Mouse (Mus musculus) forebrain, embryonic 13.5 days (tissue): Measurements from ENCODE around the gene Mvd. TPM values are rescaled to one million over a fixed set of nuclear protein-coding genes. Genes with fewer than 3 reads are reported as not detected.
A peak's percentile ranks its signal among the peaks of the same experiment; 100 is the strongest.

Experiments
- ATAC-seq: fragments of 200-750 bp; cut with Nextera tagmentation; 2 replicates; pipeline ENCODE4 v1.8.0; 2017
- H3K27ac ChIP-seq: fragments of 300-500 bp; sonication (generic); 2 replicates; pipeline ENCODE4 v1.5.1; 2015; ENCODE audit warnings: inconsistent platforms, mild to moderate bottlenecking, moderate library complexity
- H3K27me3 ChIP-seq: fragments of 300-500 bp; sonication (generic); 2 replicates; pipeline ENCODE4 v1.6.1; 2015; ENCODE audit warnings: mild to moderate bottlenecking, inconsistent platforms
- H3K36me3 ChIP-seq: fragments of 300-500 bp; sonication (generic); 2 replicates; pipeline ENCODE4 v1.6.1; 2015; ENCODE audit warnings: mild to moderate bottlenecking, inconsistent platforms; ENCODE audit not compliant: poor library complexity, severe bottlenecking
- H3K4me1 ChIP-seq: fragments of 300-500 bp; sonication (generic); 2 replicates; pipeline ENCODE4 v1.6.1; 2015; ENCODE audit warnings: inconsistent platforms
- H3K4me2 ChIP-seq: fragments of 300-500 bp; sonication (generic); 2 replicates; pipeline ENCODE4 v1.6.1; 2015; ENCODE audit warnings: inconsistent platforms, mild to moderate bottlenecking, moderate library complexity
- H3K4me3 ChIP-seq: fragments of 300-500 bp; sonication (generic); 2 replicates; pipeline ENCODE4 v1.5.1; 2015; ENCODE audit warnings: mild to moderate bottlenecking, inconsistent platforms
- H3K9ac ChIP-seq: fragments of 300-500 bp; sonication (generic); 2 replicates; pipeline ENCODE4 v1.6.1; 2015; ENCODE audit warnings: mild to moderate bottlenecking, inconsistent platforms
- H3K9me3 ChIP-seq: fragments of 300-500 bp; sonication (generic); replicated peaks from 2 replicates; pipeline ENCODE4 v1.6.1; 2016; ENCODE audit warnings: inconsistent platforms
- WGBS: fragments of 180-500 bp; shearing (Covaris S2); methylation state at CpG from one replicate; pipeline ENCODE4 v1.1.7; 2015; 5-methylcytosine and 5-hydroxymethylcytosine counted together
- polyA plus RNA-seq: library from polyadenylated mRNA; unstranded; fragments of >200 nt; fragmentation: Nextera tagmentation; extraction: Ambion mirVana; gene quantifications from 2 replicates; pipeline ENCODE4 v1.2.1, GENCODE M21; 2015

Gene Mvd
- polyA plus RNA-seq, 1 experiment from 2014 or later = 38.3 TPM

- Histone ChIP-seq H3K9me3 (no peaks in the 10 kb centered on the region), H3K4me3 (no peak overlapping the region), H3K27ac (no peak overlapping the region), H3K27me3 (peaks cover 9% of the 10 kb centered on the region; the same call in 1 of the 2 replicates), H3K36me3 (no peaks in the 10 kb centered on the region), H3K4me2 (no peak overlapping the region), H3K9ac (no peak overlapping the region), H3K4me1 (no peaks in the 10 kb centered on the region)
- ATAC-seq = no peak
- WGBS = 82% methylated on average over 7 of the region's 7 CpGs
Observed at GRCm38 (mm10) chr8:122451161-122451703, 8.0 kb upstream of the Mvd start.

- H3K9ac ChIP-seq = no peak overlapping the region
- peak overlapping the region; percentile 98 for H3K27ac ChIP-seq
Observed at GRCm38 (mm10) chr8:122445203-122445602, 2.0 kb upstream of the Mvd start.

GRCm38 (mm10) chr8:122444058-122444748 is 981 bp upstream of the Mvd start:
- peaks cover 7% of the 10 kb centered on the region; the same call in 1 of the 2 replicates for H3K36me3 ChIP-seq
- WGBS = 8% methylated on average over 19 of the region's 19 CpGs
- no peaks in the 10 kb centered on the region for H3K27me3 ChIP-seq
- H3K9me3 ChIP-seq = no peaks in the 10 kb centered on the region
- H3K4me3 ChIP-seq = peak overlapping the region; percentile 69
- peak overlapping the region; percentile 83 for H3K9ac ChIP-seq
- ATAC-seq = peak; percentile 64
- H3K27ac ChIP-seq = peak overlapping the region; percentile 98
- H3K4me2 ChIP-seq = peak overlapping the region; percentile 95
- H3K4me1 ChIP-seq = peaks cover 25% of the 10 kb centered on the region

More at GRCm38 (mm10) chr8:122445203-122445602, 2.0 kb upstream of the Mvd start:
- 64% methylated on average over 3 of the region's 3 CpGs for WGBS
- H3K9me3 ChIP-seq = no peaks in the 10 kb centered on the region
- no peaks in the 10 kb centered on the region for H3K27me3 ChIP-seq
- peak overlapping the region; percentile 95; the same call in 1 of the 2 replicates for H3K4me2 ChIP-seq
- H3K36me3 ChIP-seq = no peaks in the 10 kb centered on the region
- no peak overlapping the region for H3K4me3 ChIP-seq
- ATAC-seq = no peak
- H3K4me1 ChIP-seq = peaks cover 25% of the 10 kb centered on the region

- peaks cover 20% of the 10 kb centered on the region for H3K36me3 ChIP-seq
- H3K27ac ChIP-seq = peak overlapping the region; percentile 83
- no peaks in the 10 kb centered on the region for H3K27me3 ChIP-seq
- H3K4me1 ChIP-seq = peaks cover 25% of the 10 kb centered on the region
- H3K9me3 ChIP-seq = no peaks in the 10 kb centered on the region
- peak overlapping the region; percentile 95 for H3K4me2 ChIP-seq
- peak overlapping the region; percentile 69 for H3K4me3 ChIP-seq
- WGBS = 0% methylated on average over 12 of the region's 12 CpGs
- peak overlapping the region; percentile 76 for H3K9ac ChIP-seq
- ATAC-seq = no peak
Observed at GRCm38 (mm10) chr8:122442781-122443180, 441 bp downstream of the Mvd start.

GRCm38 (mm10) chr8:122442356-122442755 is 866 bp downstream of the Mvd start:
- ATAC-seq = no peak
- Histone ChIP-seq H3K36me3 (peaks cover 25% of the 10 kb centered on the region), H3K9ac (peak overlapping the region; percentile 76), H3K27ac (peak overlapping the region; percentile 83; the same call in 1 of the 2 replicates), H3K4me1 (peaks cover 25% of the 10 kb centered on the region), H3K9me3 (no peaks in the 10 kb centered on the region), H3K4me3 (peak overlapping the region; percentile 69), H3K27me3 (no peaks in the 10 kb centered on the region), H3K4me2 (peak overlapping the region; percentile 95)
- 18% methylated on average over 7 of the region's 7 CpGs for WGBS

GRCm38 (mm10) chr8:122441326-122441725 is 1.9 kb downstream of the Mvd start:
- peaks cover 25% of the 10 kb centered on the region for H3K4me1 ChIP-seq
- H3K27me3 ChIP-seq = no peaks in the 10 kb centered on the region
- WGBS = 96% methylated on average over 1 of the region's 1 CpGs
- H3K4me2 ChIP-seq = no peak overlapping the region
- no peak overlapping the region for H3K9ac ChIP-seq
- no peaks in the 10 kb centered on the region for H3K9me3 ChIP-seq
- no peak overlapping the region for H3K4me3 ChIP-seq
- H3K27ac ChIP-seq = no peak overlapping the region
- ATAC-seq = no peak
- peaks cover 35% of the 10 kb centered on the region for H3K36me3 ChIP-seq

GRCm38 (mm10) chr8:122439336-122439735 is 3.9 kb downstream of the Mvd start:
- Histone ChIP-seq H3K4me1 (peaks cover 8% of the 10 kb centered on the region), H3K36me3 (peaks cover 54% of the 10 kb centered on the region), H3K4me3 (no peak overlapping the region), H3K9me3 (peaks cover 5% of the 10 kb centered on the region; the same call in 1 of the 2 replicates), H3K27ac (no peak overlapping the region), H3K9ac (no peak overlapping the region), H3K27me3 (no peaks in the 10 kb centered on the region), H3K4me2 (no peak overlapping the region)
- no peak for ATAC-seq
- WGBS = 94% methylated on average over 16 of the region's 16 CpGs

- Histone ChIP-seq H3K4me2 (no peak overlapping the region), H3K27ac (no peak overlapping the region), H3K4me3 (no peak overlapping the region), H3K36me3 (peaks cover 65% of the 10 kb centered on the region), H3K9me3 (peaks cover 5% of the 10 kb centered on the region; the same call in 1 of the 2 replicates), H3K27me3 (no peaks in the 10 kb centered on the region), H3K9ac (no peak overlapping the region), H3K4me1 (peaks cover 10% of the 10 kb centered on the region)
- 91% methylated on average over 13 of the region's 13 CpGs for WGBS
- no peak for ATAC-seq
Observed at GRCm38 (mm10) chr8:122437708-122438331, 5.4 kb downstream of the Mvd start.

GRCm38 (mm10) chr8:122436586-122437125 is 6.6 kb downstream of the Mvd start:
- peaks cover 5% of the 10 kb centered on the region; the same call in 1 of the 2 replicates for H3K9me3 ChIP-seq
- no peak overlapping the region for H3K9ac ChIP-seq
- H3K27me3 ChIP-seq = no peaks in the 10 kb centered on the region; the same call in 1 of the 2 replicates
- ATAC-seq = no peak
- 91% methylated on average over 20 of the region's 20 CpGs for WGBS
- peaks cover 15% of the 10 kb centered on the region for H3K4me1 ChIP-seq
- H3K36me3 ChIP-seq = peaks cover 65% of the 10 kb centered on the region
- H3K4me2 ChIP-seq = no peak overlapping the region
- no peak overlapping the region for H3K27ac ChIP-seq
- no peak overlapping the region for H3K4me3 ChIP-seq

- no peaks in the 10 kb centered on the region; the same call in 1 of the 2 replicates for H3K27me3 ChIP-seq
- WGBS = 97% methylated on average over 9 of the region's 9 CpGs
- ATAC-seq = no peak
- no peak overlapping the region for H3K9ac ChIP-seq
- H3K4me3 ChIP-seq = no peak overlapping the region
- H3K36me3 ChIP-seq = peaks cover 65% of the 10 kb centered on the region
- no peak overlapping the region for H3K27ac ChIP-seq
- peaks cover 16% of the 10 kb centered on the region for H3K4me1 ChIP-seq
- peaks cover 5% of the 10 kb centered on the region; the same call in 1 of the 2 replicates for H3K9me3 ChIP-seq
- H3K4me2 ChIP-seq = no peak overlapping the region
Observed at GRCm38 (mm10) chr8:122436146-122436545, 7.1 kb downstream of the Mvd start.

GRCm38 (mm10) chr8:122435375-122435774 is 7.8 kb downstream of the Mvd start:
- no peak for ATAC-seq
- Histone ChIP-seq H3K27me3 (no peaks in the 10 kb centered on the region; the same call in 1 of the 2 replicates), H3K27ac (no peak overlapping the region), H3K9ac (no peak overlapping the region), H3K9me3 (peaks cover 5% of the 10 kb centered on the region; the same call in 1 of the 2 replicates), H3K36me3 (peaks cover 65% of the 10 kb centered on the region), H3K4me3 (no peak overlapping the region), H3K4me1 (peaks cover 16% of the 10 kb centered on the region), H3K4me2 (no peak overlapping the region)
- 90% methylated on average over 6 of the region's 6 CpGs for WGBS
